8 mouse cellular contexts compared by ENCODE assay signal in the genomic region with DNA sequence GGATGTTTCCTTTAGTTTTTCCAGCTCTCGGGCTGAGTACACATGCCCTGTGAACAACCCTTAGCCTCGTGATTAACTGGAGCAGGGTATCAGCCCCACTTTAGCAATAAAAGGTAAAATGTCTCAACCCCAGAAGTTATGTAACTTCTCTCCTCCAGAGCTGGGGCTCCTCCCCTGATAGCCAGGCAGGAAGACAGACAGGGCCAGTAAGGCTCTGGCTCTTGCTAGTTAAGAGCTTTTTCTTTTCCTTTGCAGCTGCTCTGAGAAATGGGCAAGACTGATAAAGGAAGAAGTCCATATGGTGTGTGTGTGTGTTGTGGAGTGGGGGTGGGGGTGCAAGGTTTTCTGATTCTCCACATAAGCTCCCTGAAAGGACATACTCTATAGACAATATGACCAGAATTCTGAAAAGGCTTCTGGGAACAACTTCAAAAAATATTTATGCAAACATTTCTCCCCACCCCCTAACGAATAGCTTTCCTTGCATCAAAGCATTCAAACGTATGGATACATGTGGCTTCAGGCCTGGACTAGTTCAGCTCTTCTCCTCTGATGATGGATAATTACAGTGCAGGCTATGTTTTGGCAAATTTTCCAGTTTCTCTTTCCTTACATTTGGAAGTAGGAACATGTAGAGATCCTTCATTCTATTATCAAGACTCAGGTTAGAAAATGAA. TPM values are rescaled to one million over a fixed set of nuclear protein-coding genes. Genes with fewer than 3 reads are reported as not detected.
A peak's percentile ranks its signal among the peaks of the same experiment; 100 is the strongest.
DNase-seq lines count a peak whose midpoint lies in the region; ATAC-seq and TF ChIP-seq lines count a peak whose summit lies in the region.
"Had no signal": no experiment of that assay in that cellular context is flagged by ENCODE, and none has a peak within 500 bp of the region (broad histone marks: within the 10 kb centered on the region; RNA-seq: fewer than 3 reads in every experiment).

No protein-coding gene starts in this region.

- no peak overlapping the region for H3K9ac ChIP-seq in lung, embryonic 14.5 days
- no peak overlapping the region for H3K9ac ChIP-seq in neural tube, embryonic 15.5 days (replicated peaks)
- H3K9ac ChIP-seq in hindbrain, embryonic 16.5 days (ENCODE audit: low read depth, low read length): no peak overlapping the region

- H3K4me2 ChIP-seq in lung, embryonic 14.5 days: no peak overlapping the region
- H3K4me2 ChIP-seq in neural tube, embryonic 15.5 days: no peak overlapping the region
- no peak overlapping the region for H3K4me2 ChIP-seq in hindbrain, embryonic 16.5 days (ENCODE audit: low read length)

- H3K27me3 ChIP-seq in lung, embryonic 14.5 days (ENCODE audit: insufficient read depth, low read length): no peaks in the 10 kb centered on the region
- H3K27me3 ChIP-seq in neural tube, embryonic 15.5 days (replicated peaks): no peaks in the 10 kb centered on the region
- no peaks in the 10 kb centered on the region for H3K27me3 ChIP-seq in hindbrain, embryonic 16.5 days (replicated peaks; ENCODE audit: control insufficient read depth, insufficient read depth, low read length)

- H3K9me3 ChIP-seq in lung, embryonic 14.5 days (ENCODE audit: low read depth, low read length): no peaks in the 10 kb centered on the region
- no peaks in the 10 kb centered on the region for H3K9me3 ChIP-seq in neural tube, embryonic 15.5 days (replicated peaks)
- H3K9me3 ChIP-seq in hindbrain, embryonic 16.5 days (ENCODE audit: control insufficient read depth, low read length): no peaks in the 10 kb centered on the region

- 23% methylated on average over 4 of the region's 4 CpGs for WGBS in lung, embryonic 14.5 days
- 77% methylated on average over 4 of the region's 4 CpGs for WGBS in neural tube, embryonic 15.5 days
- 84% methylated on average over 4 of the region's 4 CpGs for WGBS in hindbrain, embryonic 16.5 days

- DNase-seq in right cerebral cortex, adult 18-20 months: peak; percentile 25
- no peak for DNase-seq in right cerebral cortex, postnatal 14 days
- DNase-seq in lung, embryonic 14.5 days: peak; percentile 62
- DNase-seq in spleen, adult 12 weeks (ENCODE audit: low spot score): no peak
- DNase-seq: adrenal gland, postnatal 10 days had no signal

- H3K4me3 ChIP-seq in lung, embryonic 14.5 days (ENCODE audit: low read depth, low read length): no peak overlapping the region
- H3K4me3 ChIP-seq in neural tube, embryonic 15.5 days (replicated peaks): no peak overlapping the region
- no peak overlapping the region for H3K4me3 ChIP-seq in hindbrain, embryonic 16.5 days (ENCODE audit: low read length)

- ATAC-seq in granulocyte monocyte progenitor cell, adult 5-6 weeks (replicated peaks; ENCODE audit: poor library complexity, severe bottlenecking): peak; percentile 89
- peak; percentile 94 for ATAC-seq in lung, embryonic 14.5 days (ENCODE audit: insufficient read depth)
- ATAC-seq in neural tube, embryonic 15.5 days (ENCODE audit: low FRiP score): no peak
- ATAC-seq in hindbrain, embryonic 16.5 days: no peak

- H3K27ac ChIP-seq in lung, embryonic 14.5 days (ENCODE audit: low read depth): peak overlapping the region; percentile 72
- no peak overlapping the region for H3K27ac ChIP-seq in neural tube, embryonic 15.5 days (replicated peaks)
- H3K27ac ChIP-seq in hindbrain, embryonic 16.5 days (ENCODE audit: low read depth, low read length): no peak overlapping the region

- peaks cover 6% of the 10 kb centered on the region; the same call in 1 of the 2 replicates for H3K36me3 ChIP-seq in lung, embryonic 14.5 days (ENCODE audit: insufficient read depth)
- H3K36me3 ChIP-seq in neural tube, embryonic 15.5 days: peaks cover 8% of the 10 kb centered on the region
- 0 out of 2 replicates have a peak, but pooled peaks cover 2% of the 10 kb centered on the region for H3K36me3 ChIP-seq in hindbrain, embryonic 16.5 days (ENCODE audit: control insufficient read depth, insufficient read depth, low read length)

- TF ChIP-seq CTCF in lung, embryonic 14.5 days (IDR thresholded peaks at IDR 0.05; ENCODE audit: low read depth): no peak

- H3K4me1 ChIP-seq in lung, embryonic 14.5 days (ENCODE audit: insufficient read depth): no peaks in the 10 kb centered on the region
- H3K4me1 ChIP-seq in neural tube, embryonic 15.5 days: no peaks in the 10 kb centered on the region
- H3K4me1 ChIP-seq in hindbrain, embryonic 16.5 days (ENCODE audit: control insufficient read depth, insufficient read depth, low read depth, low read length): no peaks in the 10 kb centered on the region

RNA-seq across cellular contexts. Expression of a gene that starts 14.0 kb away (rescaled TPM):
- total RNA-seq in granulocyte monocyte progenitor cell, adult 5-6 weeks (2014; fragmentation: Nextera tagmentation): 22.1 and 26.3 TPM in 2 replicates
- 18.8 and 26.5 TPM in 2 replicates for total RNA-seq in granulocyte monocyte progenitor cell, adult 5-6 weeks (2017)
- polyA plus RNA-seq in lung, embryonic 14.5 days (2014; fragmentation: Nextera tagmentation; extraction: Ambion mirVana): 7.8 and 8.8 TPM in 2 replicates
- polyA plus RNA-seq in neural tube, embryonic 15.5 days (2015; fragmentation: Nextera tagmentation; extraction: Ambion mirVana): 0.52 and 7.0 TPM in 2 replicates
- polyA plus RNA-seq in hindbrain, embryonic 16.5 days (2015; fragmentation: Nextera tagmentation; extraction: Ambion mirVana): 0.84 and 1.2 TPM in 2 replicates

RNA-seq across cellular contexts. Expression of a gene that starts 51.4 kb away (rescaled TPM):
- 11.1 and 32.5 TPM in 2 replicates for total RNA-seq in granulocyte monocyte progenitor cell, adult 5-6 weeks (2014; fragmentation: Nextera tagmentation)
- 13.2 and 26.4 TPM in 2 replicates for total RNA-seq in granulocyte monocyte progenitor cell, adult 5-6 weeks (2017)
- 63.3 and 63.9 TPM in 2 replicates for polyA plus RNA-seq in lung, embryonic 14.5 days (2014; fragmentation: Nextera tagmentation; extraction: Ambion mirVana)
- 65.5 and 68.5 TPM in 2 replicates for polyA plus RNA-seq in neural tube, embryonic 15.5 days (2015; fragmentation: Nextera tagmentation; extraction: Ambion mirVana)
- 65.5 and 72.5 TPM in 2 replicates for polyA plus RNA-seq in hindbrain, embryonic 16.5 days (2015; fragmentation: Nextera tagmentation; extraction: Ambion mirVana)

RNA-seq across cellular contexts. Expression of a gene that starts 51.4 kb away (rescaled TPM):
- 33.0 and 34.0 TPM in 2 replicates for total RNA-seq in granulocyte monocyte progenitor cell, adult 5-6 weeks (2014; fragmentation: Nextera tagmentation)
- 84.5 and 103 TPM in 2 replicates for total RNA-seq in granulocyte monocyte progenitor cell, adult 5-6 weeks (2017)
- polyA plus RNA-seq in lung, embryonic 14.5 days (2014; fragmentation: Nextera tagmentation; extraction: Ambion mirVana): 59.6 and 62.0 TPM in 2 replicates
- 46.8 and 51.9 TPM in 2 replicates for polyA plus RNA-seq in neural tube, embryonic 15.5 days (2015; fragmentation: Nextera tagmentation; extraction: Ambion mirVana)
- polyA plus RNA-seq in hindbrain, embryonic 16.5 days (2015; fragmentation: Nextera tagmentation; extraction: Ambion mirVana): 49.8 and 50.8 TPM in 2 replicates

Comparison
In these comparisons a context has a peak if more than half of its experiments do, and no peak if none do; other contexts are left out.
1. DNase-seq: peak in right cerebral cortex, adult 18-20 months (single experiment) and lung, embryonic 14.5 days (single experiment); none in right cerebral cortex, postnatal 14 days (single experiment) and spleen, adult 12 weeks (single experiment).
2. ATAC-seq: peak in granulocyte monocyte progenitor cell, adult 5-6 weeks (single experiment) and lung, embryonic 14.5 days (single experiment); none in neural tube, embryonic 15.5 days (single experiment) and hindbrain, embryonic 16.5 days (single experiment).